Mouse (Mus musculus) G1E (cell line): ENCODE measurements around the gene Cnot2. TPM values are rescaled to one million over a fixed set of nuclear protein-coding genes. Genes with fewer than 3 reads are reported as not detected.
"Not testable (repeated sequence)": the region's sequence is repeated elsewhere in the genome, so short reads cannot be mapped to it uniquely, and the experiment has no call there.

Experiments used
- ATAC-seq: 2 replicates; pipeline ENCODE4 v1.8.0; 2016; ENCODE audit warnings: mild to moderate bottlenecking; ENCODE audit not compliant: insufficient number of reproducible peaks, poor library complexity, low FRiP score, severe bottlenecking; ENCODE audit errors: extremely low read depth
- DNase-seq: peaks from one replicate; pipeline ENCODE4 v3.0.0; 2012; ENCODE audit warnings: low spot score
- H3K27me3 ChIP-seq: 2 replicates; pipeline ENCODE4 v1.6.1; 2012; ENCODE audit warnings: mild to moderate bottlenecking, low read length, inconsistent platforms; ENCODE audit not compliant: insufficient read depth
- H3K36me3 ChIP-seq: replicated peaks from 2 replicates; pipeline ENCODE3; 2012; ENCODE audit warnings: mild to moderate bottlenecking, inconsistent platforms
- H3K4me1 ChIP-seq: 2 replicates; pipeline ENCODE4 v1.6.1; 2012; ENCODE audit warnings: low read depth, low read length, inconsistent platforms, mixed read lengths; ENCODE audit not compliant: insufficient read depth
- H3K4me3 ChIP-seq: 2 replicates; pipeline ENCODE4 v1.5.1; 2012; ENCODE audit warnings: low read depth, mild to moderate bottlenecking, inconsistent platforms, low read length, moderate library complexity, mixed read lengths
- H3K9me3 ChIP-seq: replicated peaks from 2 replicates; pipeline ENCODE4 v1.6.1; 2012; ENCODE audit warnings: inconsistent platforms
- CTCF ChIP-seq: IDR thresholded peaks from 2 replicates; pipeline ENCODE4 v1.5.1; 2012; ENCODE audit warnings: low read depth, low read length, inconsistent platforms, mixed read lengths
- GATA1 ChIP-seq: IDR thresholded peaks from 2 replicates; pipeline ENCODE4 v1.6.1; 2012; ENCODE audit warnings: borderline replicate concordance, low read length, inconsistent platforms, mixed read lengths
- GATA2 ChIP-seq: IDR thresholded peaks from 2 replicates; pipeline ENCODE4 v1.6.1; 2012; ENCODE audit warnings: low read depth, low read length, inconsistent platforms, borderline replicate concordance
- POLR2AphosphoS5 ChIP-seq: IDR thresholded peaks from 2 replicates; pipeline ENCODE4 v1.6.1; 2012; ENCODE audit warnings: low read depth, low read length, inconsistent platforms; ENCODE audit not compliant: insufficient replicate concordance
- TAL1 ChIP-seq: conservative IDR thresholded peaks from 2 replicates; pipeline ENCODE4 v1.6.1; 2012; ENCODE audit warnings: low read depth, low read length, inconsistent platforms, mixed read lengths
- polyA plus RNA-seq: library from polyadenylated mRNA; stranded (reverse); fragments of >175 nt; gene quantifications from 2 replicates; pipeline ENCODE4 v1.2.3, GENCODE M21; 2012
- total RNA-seq, 2 experiments: library from RNA; stranded (forward) in 1 of 2; stranded (reverse) in 1 of 2; fragments of 200-1000 nt in 1 of 2; fragments of >200 nt in 1 of 2; fragmentation: Nextera tagmentation in 1 of 2; gene quantifications; 2 replicates each; pipeline ENCODE4 v1.2.3; 2014 to 2017

Cnot2 gene
- total RNA-seq (2014; fragmentation: Nextera tagmentation) (156 and 178 TPM in 2 replicates), total RNA-seq (2017) (124 and 136 TPM in 2 replicates), polyA plus RNA-seq (5.7 and 6.7 TPM in 2 replicates)

DNA sequence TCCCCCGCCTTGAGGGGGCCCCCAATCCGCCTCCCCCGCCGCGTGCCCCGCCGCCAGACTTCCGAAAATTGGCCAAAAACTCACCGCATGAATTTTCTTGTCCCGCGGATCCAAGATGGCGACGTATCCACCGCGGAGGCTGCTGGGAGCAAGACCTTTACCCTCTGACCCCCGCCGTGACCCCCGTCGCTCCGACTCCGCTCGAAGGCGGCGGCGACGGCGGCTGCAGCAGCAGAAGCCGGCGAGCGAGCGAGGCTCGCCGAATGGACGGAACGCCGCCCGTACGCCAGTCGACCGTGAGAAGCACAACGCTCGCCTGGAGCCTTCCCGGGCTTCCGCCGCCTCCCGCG is at the start of gene Cnot2:
TSS of gene Cnot2 (minus strand) at position 143 of the 350 bp plus-strand sequence.
- peaks cover 24% of the 10 kb centered on the region for H3K4me1 ChIP-seq
- TF ChIP-seq GATA1, result no peak
- TF ChIP-seq TAL1, result no peak
- no peak for TF ChIP-seq POLR2AphosphoS5
- TF ChIP-seq CTCF, result no peak
- TF ChIP-seq GATA2, result no peak
- no peaks in the 10 kb centered on the region for H3K9me3 ChIP-seq
- peak; percentile 36; the same call in 1 of the 2 replicates for ATAC-seq
- H3K36me3 ChIP-seq, result peaks cover 31% of the 10 kb centered on the region
- no peaks in the 10 kb centered on the region for H3K27me3 ChIP-seq
- peak within 1 kb of the TSS; percentile 91 for H3K4me3 ChIP-seq
- DNase-seq, result peak; percentile 40

- Histone ChIP-seq H3K4me1 (no peaks in the 10 kb centered on the region), H3K4me3 (no peak overlapping the region), H3K36me3 (no peaks in the 10 kb centered on the region), H3K27me3 (no peaks in the 10 kb centered on the region), H3K9me3 (no peaks in the 10 kb centered on the region; the same call in 1 of the 2 replicates)
- TF ChIP-seq POLR2AphosphoS5 (no peak), GATA1 (no peak), TAL1 (no peak), CTCF (no peak), GATA2 (no peak)
- ATAC-seq (no peak), DNase-seq (no peak)
Observed at GRCm38 (mm10) chr10:116628926-116629325, 47.6 kb upstream of the Cnot2 start.

DNA sequence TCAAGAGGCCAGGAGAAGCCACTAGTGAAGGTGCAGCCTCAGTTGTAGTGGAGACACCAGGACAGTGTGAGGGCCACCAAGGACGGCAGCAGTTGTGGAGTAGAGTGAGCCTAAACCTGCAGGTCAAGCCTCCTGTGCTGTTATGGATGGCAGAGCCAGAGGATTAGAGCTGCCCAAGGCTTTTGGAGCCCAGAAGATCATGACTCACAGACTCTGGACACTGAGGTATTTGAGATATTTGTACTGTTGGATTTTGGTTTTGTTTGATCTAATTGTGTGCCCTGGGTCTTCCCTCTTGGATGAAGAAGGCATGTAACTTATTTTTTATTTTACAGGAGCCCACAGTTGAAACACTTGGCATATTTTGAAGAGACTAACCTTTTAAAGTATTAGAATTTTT is 44.7 kb upstream of the Cnot2 start:
- no peaks in the 10 kb centered on the region for H3K27me3 ChIP-seq
- H3K4me3 ChIP-seq, result no peak overlapping the region
- peaks cover 2% of the 10 kb centered on the region; the same call in 1 of the 2 replicates for H3K9me3 ChIP-seq
- no peaks in the 10 kb centered on the region for H3K4me1 ChIP-seq
- DNase-seq (no peak), ATAC-seq (no peak)
- H3K36me3 ChIP-seq, result no peaks in the 10 kb centered on the region
- TF ChIP-seq GATA1 (no peak), GATA2 (no peak), TAL1 (no peak), POLR2AphosphoS5 (no peak), CTCF (no peak)

GRCm38 (mm10) chr10:116613250-116613649 is 31.9 kb upstream of the Cnot2 start:
- not testable (repeated sequence) for H3K36me3 ChIP-seq, DNase-seq, H3K9me3 ChIP-seq, H3K27me3 ChIP-seq, H3K4me1 ChIP-seq, H3K4me3 ChIP-seq, ATAC-seq

DNA sequence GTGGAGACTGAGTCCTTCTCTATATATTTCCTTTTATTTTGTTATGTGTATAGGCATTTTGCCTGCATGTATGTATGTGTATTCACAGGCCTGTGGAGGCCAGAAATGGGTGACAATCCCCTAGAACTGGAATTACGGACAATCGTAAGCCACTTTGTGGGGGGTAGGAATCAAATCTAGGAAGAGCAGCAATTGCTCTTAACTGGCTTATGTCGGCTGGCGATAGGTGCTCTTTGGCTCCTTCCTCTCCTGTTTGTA is 23.5 kb upstream of the Cnot2 start:
- Histone ChIP-seq H3K4me3 (no peak overlapping the region), H3K27me3 (no peaks in the 10 kb centered on the region), H3K4me1 (no peaks in the 10 kb centered on the region), H3K9me3 (no peaks in the 10 kb centered on the region), H3K36me3 (no peaks in the 10 kb centered on the region)
- DNase-seq (no peak), ATAC-seq (no peak)
- TF ChIP-seq TAL1 (no peak), CTCF (no peak), GATA2 (no peak), POLR2AphosphoS5 (no peak), GATA1 (no peak)

- H3K36me3 ChIP-seq, result no peaks in the 10 kb centered on the region
- H3K27me3 ChIP-seq, result no peaks in the 10 kb centered on the region
- TF ChIP-seq GATA1 (no peak), GATA2 (no peak), CTCF (no peak), TAL1 (no peak), POLR2AphosphoS5 (no peak)
- no peak for ATAC-seq
- DNase-seq, result no peak
- no peaks in the 10 kb centered on the region for H3K9me3 ChIP-seq
- no peak overlapping the region for H3K4me3 ChIP-seq
- H3K4me1 ChIP-seq, result no peaks in the 10 kb centered on the region
Observed at GRCm38 (mm10) chr10:116604081-116604904, 23.0 kb upstream of the Cnot2 start.
